Mouse (Mus musculus) CH12.LX (cell line): ENCODE results near the gene Bdkrb2.

Experiments
- CTCF ChIP-seq, 2 experiments: IDR thresholded peaks in 1 of 2; conservative IDR thresholded peaks in 1 of 2; 2 replicates each; pipeline ENCODE4 v1.5.1; 2011 to 2012; ENCODE audit warnings: low read depth in 2 of 2, low read length in 2 of 2, improper control_type of control experiment in 1 of 2, inconsistent platforms in 1 of 2, mild to moderate bottlenecking in 1 of 2, moderate library complexity in 1 of 2
- EP300 ChIP-seq: IDR thresholded peaks from 2 replicates; pipeline ENCODE4 v1.6.1; 2011; ENCODE audit warnings: low read length, improper control_type of control experiment
- MXI1 ChIP-seq: IDR thresholded peaks from 2 replicates; pipeline ENCODE4 v1.6.1; 2011; ENCODE audit warnings: mild to moderate bottlenecking, low read depth, low read length, improper control_type of control experiment
- NELFE ChIP-seq: IDR thresholded peaks from 2 replicates; pipeline ENCODE4 v1.6.1; 2011; ENCODE audit warnings: low read depth, low read length, improper control_type of control experiment
- NRF1 ChIP-seq: IDR thresholded peaks from 2 replicates; pipeline ENCODE4 v1.6.1; 2014; ENCODE audit warnings: low read depth, mild to moderate bottlenecking, inconsistent platforms, low read length, improper control_type of control experiment, moderate library complexity
- POLR2A ChIP-seq: IDR thresholded peaks from 2 replicates; pipeline ENCODE4 v1.6.1; 2011; ENCODE audit warnings: low read depth, mild to moderate bottlenecking, improper control_type of control experiment, low read length
- POLR2AphosphoS2 ChIP-seq: IDR thresholded peaks from 2 replicates; pipeline ENCODE4 v1.6.1; 2011; ENCODE audit warnings: low read depth, low read length, improper control_type of control experiment
- SMC3 ChIP-seq: IDR thresholded peaks from 2 replicates; pipeline ENCODE4 v1.6.1; 2011; ENCODE audit warnings: low read depth, low read length, improper control_type of control experiment
- UBTF ChIP-seq: IDR thresholded peaks from 2 replicates; pipeline ENCODE4 v1.6.1; 2012; ENCODE audit warnings: low read depth, mild to moderate bottlenecking, inconsistent platforms, low read length, improper control_type of control experiment, moderate library complexity
- USF1 ChIP-seq: IDR thresholded peaks from 2 replicates; pipeline ENCODE4 v1.6.1; 2014; ENCODE audit warnings: low read depth, mild to moderate bottlenecking, inconsistent platforms, low read length, improper control_type of control experiment

DNA sequence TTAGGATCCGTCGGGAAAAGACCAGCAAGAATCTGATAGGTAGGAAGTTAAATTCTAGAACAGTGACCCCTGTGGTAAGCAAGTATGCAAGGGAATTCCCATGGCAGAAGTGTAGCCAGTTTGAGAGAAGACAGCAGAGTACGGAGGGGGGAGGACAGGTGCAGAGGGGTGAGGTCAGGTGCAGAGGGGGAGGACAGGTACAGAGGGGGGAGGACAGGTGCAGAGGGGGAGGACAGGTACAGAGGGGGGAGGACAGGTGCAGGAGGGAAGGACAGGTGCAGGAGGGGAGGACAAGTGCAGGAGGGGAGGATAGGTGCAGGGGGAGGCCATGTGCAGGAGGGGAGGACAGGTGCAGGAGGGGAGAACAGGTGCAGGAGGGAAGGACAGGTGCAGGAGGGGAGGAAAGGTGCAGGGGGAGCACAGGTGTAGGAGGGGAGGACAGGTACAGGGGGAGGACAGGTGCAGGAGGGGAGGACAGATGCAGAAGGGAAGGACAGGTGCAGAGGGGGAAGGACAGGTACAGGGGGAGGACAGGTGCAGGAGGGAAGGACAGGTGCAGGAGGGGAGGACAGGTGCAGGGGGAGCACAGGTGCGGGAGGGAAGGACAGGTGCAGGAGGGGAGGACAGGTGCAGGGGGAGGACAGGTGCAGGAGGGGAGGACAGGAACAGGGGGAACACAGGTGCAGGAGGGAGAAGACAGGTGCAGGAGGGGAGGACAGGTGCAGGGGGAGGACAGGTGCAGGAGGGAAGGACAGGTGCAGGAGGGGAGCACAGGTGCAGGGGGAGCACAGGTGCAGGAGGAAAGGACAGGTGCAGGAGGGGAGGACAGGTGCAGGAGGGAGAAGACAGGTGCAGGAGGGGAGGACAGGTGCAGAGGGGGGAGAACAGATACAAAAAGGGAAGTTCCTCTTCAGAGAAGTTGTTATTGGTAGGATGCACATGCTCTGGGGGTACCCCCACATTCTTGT lies 12.9 kb upstream of the Bdkrb2 start:
- TF ChIP-seq POLR2A = no peak
- no peak for TF ChIP-seq NELFE
- TF ChIP-seq EP300 = no peak
- TF ChIP-seq NRF1 = no peak
- TF ChIP-seq POLR2AphosphoS2 = no peak
- no peak for TF ChIP-seq MXI1
- no peak for TF ChIP-seq CTCF (conservative IDR thresholded peaks at IDR 0.05 in 1 of 2, IDR thresholded peaks at IDR 0.05 in 1 of 2; ENCODE audit: low read depth in 2 of 2, low read length in 2 of 2)
- no peak for TF ChIP-seq UBTF
- TF ChIP-seq USF1 = no peak
- no peak for TF ChIP-seq SMC3
